Mouse (Mus musculus): ENCODE measurements at regions not wholly inside any gene's neighbourhood (a gene's known extent, or its start where the extent isn't known, plus 50 kb on each side); places are given as distances from the start of the nearest gene placed in this dataset.

DNA sequence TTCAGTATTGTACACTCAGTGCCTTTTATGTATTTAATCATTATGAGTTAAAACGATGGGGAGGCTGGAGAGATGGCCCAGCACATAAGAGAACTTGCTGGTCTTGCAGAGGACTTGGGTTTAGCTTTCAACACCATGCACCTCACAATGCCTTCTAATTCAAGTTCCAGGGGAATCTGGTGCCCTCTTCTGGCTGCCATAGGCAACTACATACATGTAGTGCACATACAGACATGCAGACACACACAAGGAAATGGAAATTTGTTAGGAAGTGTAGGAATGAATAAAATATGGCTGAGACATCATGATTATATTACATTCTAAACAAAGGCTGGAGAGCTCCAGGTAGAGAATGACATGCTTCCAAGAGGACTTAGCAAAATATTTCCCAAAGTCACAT, 251.4 kb downstream of the Hivep2 start:
- no peak for DNase-seq (ENCODE audit: low read depth)

DNA sequence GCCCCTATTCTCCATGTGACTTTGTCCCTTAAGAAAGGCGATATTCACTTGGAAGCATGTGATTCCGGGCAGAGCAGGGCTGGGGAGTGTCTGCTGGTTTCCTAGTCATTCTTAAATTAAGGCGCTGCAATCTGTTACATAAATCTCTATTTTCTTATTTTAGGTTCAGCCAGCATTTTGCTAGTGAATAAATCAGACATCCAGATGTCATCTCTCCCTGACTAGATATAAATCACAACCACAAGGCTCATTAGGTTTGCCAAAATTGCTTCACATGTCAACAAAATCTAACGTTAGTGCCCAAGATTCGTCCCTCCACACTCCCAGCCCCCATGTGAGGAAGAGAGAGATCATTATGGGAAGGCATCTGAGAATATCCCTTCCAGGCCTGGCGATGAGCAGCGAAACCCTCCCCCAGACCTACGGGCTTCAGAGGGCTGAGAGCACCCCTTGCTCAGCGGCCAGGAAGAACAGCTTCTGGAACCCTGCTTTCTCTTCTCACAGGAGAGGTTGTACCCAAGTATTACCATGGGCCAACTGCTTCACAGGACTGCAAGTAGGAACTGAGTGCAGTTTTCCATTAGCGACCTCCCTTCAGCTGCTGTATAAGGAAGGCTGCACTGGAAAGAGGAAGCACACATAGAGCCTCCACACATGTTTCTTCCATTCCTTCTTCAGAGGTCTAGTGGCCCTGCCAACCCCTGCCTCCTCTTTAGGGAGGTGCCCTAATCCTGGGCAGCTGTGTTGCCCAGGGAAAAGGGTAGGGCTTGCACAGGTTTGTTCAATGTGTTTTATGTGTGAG, 250.5 kb downstream of the Hivep2 start:
- no peak for DNase-seq (ENCODE audit: low read depth)

DNA sequence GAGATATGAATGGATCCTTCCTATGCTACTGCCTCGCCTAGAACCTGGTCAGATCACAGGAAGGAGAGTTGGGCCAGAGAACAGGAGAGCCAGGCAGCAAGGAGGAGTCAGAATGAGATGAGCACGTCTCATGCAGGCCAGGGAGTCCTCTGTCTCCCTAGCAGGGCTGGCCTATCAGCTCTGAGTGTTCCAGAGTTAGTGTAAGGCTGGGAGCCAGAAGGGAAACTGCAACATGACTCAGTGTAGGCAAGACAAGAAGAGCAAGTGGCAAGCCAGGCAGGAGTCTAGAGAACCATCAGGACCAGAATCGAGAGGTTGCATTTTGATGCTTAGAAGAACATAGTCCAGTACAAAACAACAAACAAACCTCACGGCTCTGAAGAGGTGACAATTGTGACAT, 249.6 kb downstream of the Hivep2 start:
- no peak for DNase-seq (ENCODE audit: low read depth)

DNA sequence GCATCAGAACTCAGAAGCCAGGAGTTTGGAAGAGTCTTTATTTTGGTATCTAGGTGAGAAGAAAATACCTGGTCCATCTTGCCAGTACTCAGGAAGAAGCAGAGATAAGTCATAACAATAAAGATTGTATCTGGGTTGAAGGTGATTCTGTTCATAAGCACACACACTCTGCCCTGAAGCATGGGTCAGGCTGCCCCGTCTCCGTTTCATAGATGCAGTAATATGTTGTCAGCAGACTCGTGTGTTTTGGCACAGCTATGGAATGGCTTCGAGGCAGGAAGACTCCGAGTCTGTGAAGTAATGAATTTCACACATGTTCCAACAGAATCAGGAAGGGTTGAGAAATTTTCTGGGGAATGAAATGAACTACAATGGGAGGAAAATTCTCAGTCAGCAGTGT, 247.7 kb downstream of the Hivep2 start:
- DNase-seq (ENCODE audit: low read depth) = no peak

DNA sequence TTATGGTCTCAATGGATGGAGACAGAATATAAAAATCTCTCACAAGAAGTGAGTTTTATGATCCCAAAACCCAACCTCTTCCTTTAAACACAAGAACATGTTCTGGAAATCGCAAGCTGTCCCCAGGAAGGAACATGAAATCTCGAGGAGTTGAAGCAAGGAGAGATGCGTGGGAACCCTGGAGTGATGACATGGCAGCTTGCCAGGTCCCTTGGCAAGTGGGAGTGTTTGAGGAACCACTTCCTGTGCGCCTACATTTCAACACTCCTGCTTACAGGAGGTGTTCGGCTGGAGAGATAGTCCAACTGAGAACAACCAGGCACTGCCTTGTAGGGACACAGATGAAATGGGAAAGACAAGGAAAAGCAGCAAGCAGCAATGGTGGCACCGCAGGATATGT, 246.1 kb downstream of the Hivep2 start:
- no peak for DNase-seq (ENCODE audit: low read depth)

DNA sequence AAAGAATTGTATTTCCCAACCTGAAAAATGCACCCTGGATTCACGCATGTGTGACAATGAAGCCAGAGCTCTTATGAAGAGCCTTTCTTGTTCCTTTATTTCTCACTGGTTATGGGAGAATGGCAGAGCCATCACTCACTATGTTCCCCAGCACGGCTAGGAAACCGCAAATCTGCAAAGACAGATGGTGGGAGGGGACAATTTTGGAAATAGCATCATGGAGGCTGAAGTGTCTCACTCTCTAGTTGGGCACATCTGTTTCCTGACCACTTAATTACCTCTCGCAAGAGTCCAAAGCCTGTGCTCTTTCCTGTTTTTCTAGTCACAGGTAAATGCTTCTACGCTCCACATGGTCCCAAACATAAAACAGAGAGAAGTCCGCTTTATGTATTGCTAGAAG, 245.6 kb downstream of the Hivep2 start:
- no peak for DNase-seq (ENCODE audit: low read depth)

DNA sequence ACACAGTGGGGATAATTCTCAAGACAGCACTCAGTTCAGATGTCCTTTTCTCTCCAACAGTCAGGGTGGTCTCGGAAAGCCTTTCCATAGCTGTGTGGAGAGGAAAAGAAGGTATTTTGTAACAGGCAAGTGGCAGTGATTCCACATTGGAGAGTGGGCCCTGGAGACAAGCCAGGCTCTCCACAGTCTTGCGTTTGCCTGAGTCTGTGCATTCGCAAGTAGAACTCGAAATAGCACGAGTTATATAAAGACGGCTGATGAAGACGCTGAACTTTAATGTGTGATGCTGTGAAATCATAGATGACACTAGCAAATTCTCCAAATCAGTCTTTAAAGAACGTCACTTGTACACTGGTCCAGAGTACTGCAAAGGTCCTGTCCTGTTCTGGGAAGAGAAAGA, 244.6 kb downstream of the Hivep2 start:
- DNase-seq (ENCODE audit: low read depth) = no peak

DNA sequence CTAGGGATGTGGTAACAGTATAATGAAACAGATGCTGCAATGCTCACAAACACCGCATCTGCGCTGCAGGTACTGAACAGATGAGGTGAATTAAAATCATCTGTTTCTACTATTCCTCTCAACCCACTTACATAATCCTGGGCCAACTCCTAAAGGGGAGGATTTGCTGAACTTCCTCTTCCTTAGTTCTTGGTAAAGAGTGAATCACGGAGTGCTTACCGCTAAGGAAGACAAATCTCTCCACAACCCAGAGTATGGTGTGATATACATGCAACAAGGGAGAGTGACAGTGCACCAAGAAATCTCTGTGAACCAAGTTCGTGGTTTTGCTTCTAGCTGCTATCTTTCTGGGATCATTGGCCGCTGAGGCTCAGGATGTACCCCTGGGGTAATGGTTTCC, 244.2 kb downstream of the Hivep2 start:
- no peak for DNase-seq (ENCODE audit: low read depth)

DNA sequence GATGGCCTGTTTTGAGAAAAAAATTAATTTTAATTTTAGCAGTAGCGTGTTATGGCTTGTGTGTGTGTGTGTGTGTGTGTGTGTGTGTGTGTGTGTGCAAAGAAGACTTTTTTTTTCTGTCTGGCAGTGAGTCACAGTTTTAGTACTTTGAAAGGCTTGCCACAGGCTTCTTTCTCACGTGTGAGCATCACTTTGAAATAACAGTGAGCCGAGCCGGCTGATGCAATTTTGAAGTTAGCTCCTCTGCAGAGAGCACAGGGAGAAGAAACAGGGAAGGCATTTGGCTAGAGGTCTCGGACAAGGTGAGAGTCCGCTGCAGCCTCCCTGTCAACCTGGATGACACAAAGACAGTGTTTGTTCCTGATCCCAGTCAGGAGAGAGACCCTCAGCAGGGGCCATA, 242.3 kb downstream of the Hivep2 start:
- DNase-seq (ENCODE audit: low read depth) = no peak

DNA sequence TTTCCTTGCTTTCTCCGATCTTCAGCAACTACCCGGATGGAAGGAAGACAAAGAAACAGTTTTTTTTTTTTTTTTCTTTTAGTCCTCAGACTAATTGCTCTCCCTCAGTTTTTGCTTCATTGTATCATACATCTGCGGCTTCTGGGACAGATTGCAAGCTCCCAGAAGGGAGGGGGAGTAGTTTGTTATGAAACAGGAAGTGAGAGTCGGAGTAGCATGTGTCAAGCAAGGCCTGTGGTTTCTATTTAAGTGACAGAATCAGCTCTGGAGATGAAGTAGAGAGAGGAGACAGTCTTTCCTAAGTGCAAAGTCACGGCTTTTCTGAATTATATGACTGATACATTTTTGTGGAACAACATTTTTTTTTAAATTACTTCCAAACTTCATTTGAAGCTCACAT, 241.7 kb downstream of the Hivep2 start:
- no peak for DNase-seq (ENCODE audit: low read depth)

DNA sequence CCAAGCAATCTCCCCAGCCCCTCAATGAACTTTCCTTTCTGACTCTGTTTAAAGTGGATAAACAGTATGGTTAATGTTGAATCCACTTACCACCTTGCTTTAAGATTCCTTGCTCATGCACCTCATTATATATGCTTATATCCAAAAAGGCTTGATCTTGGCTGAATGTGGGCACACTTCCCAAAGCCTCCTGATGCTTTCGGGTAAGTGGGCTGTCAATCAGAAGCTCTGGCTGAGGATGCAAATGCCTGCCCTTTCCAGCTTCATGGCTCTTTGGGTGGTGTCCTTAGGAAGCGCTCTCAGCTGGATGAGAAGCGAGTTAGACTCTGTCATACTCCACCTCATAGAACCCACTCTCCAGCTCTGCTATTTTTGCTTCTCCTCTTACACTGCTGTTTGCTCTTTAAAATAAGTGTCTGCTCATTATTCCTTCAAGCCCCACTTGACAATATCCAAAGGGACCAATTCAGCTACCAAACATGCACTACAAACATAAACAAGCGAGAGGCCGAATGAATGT, 241.2 kb downstream of the Hivep2 start:
- no peak for DNase-seq (ENCODE audit: low read depth)

All from c-Kit-positive CD71-negative TER-119-negative erythroid progenitor cells, embryonic 14.5 days (primary cell).